9 mouse cellular contexts compared by ENCODE assay signal in genomic region chr8:120078080-120078479, GRCm38 (mm10). TPM values are rescaled to one million over a fixed set of nuclear protein-coding genes. Genes with fewer than 3 reads are reported as not detected.
A peak's percentile ranks its signal among the peaks of the same experiment; 100 is the strongest.
DNase-seq lines count a peak whose midpoint lies in the region; TF ChIP-seq lines count a peak whose summit lies in the region.
"Had no signal": no experiment of that assay in that cellular context is flagged by ENCODE, and none has a peak within 500 bp of the region (broad histone marks: within the 10 kb centered on the region; RNA-seq: fewer than 3 reads in every experiment).

No protein-coding gene starts in this region.

- no peak overlapping the region for H3K27ac ChIP-seq in cortical plate, adult 2 months (ENCODE audit: insufficient read depth, low read length)

- H3K4me1 ChIP-seq in cortical plate, adult 2 months (ENCODE audit: control insufficient read depth, insufficient read depth, low read length), result no peaks in the 10 kb centered on the region
- H3K4me1 ChIP-seq in lung, adult 2 months (ENCODE audit: control insufficient read depth, insufficient read depth, low read length), result no peaks in the 10 kb centered on the region; the same call in 1 of the 2 replicates

- no peak for TF ChIP-seq POLR2A in cortical plate, adult 2 months (IDR thresholded peaks at IDR 0.05; ENCODE audit: extremely low read depth, insufficient read depth, low read length)
- TF ChIP-seq POLR2A in lung, adult 2 months (IDR thresholded peaks at IDR 0.05; ENCODE audit: borderline replicate concordance, extremely low read depth, low read depth, low read length), result no peak

- H3K4me3 ChIP-seq in cortical plate, adult 2 months (ENCODE audit: insufficient read depth, low read length), result no peak overlapping the region
- no peak overlapping the region for H3K4me3 ChIP-seq in lung, adult 2 months (replicated peaks; ENCODE audit: extremely low read depth, low read depth, low read length)
- H3K4me3 ChIP-seq: erythroblast, embryonic 14.5 days had no signal

- WGBS in lung, adult 2 months, result 9% methylated on average over 10 of the region's 10 CpGs

- TF ChIP-seq CTCF in cortical plate, adult 2 months (IDR thresholded peaks at IDR 0.05; ENCODE audit: extremely low read depth, insufficient read depth, low read length), result peak; percentile 65
- TF ChIP-seq CTCF in lung, adult 2 months (IDR thresholded peaks at IDR 0.05; ENCODE audit: insufficient read depth, low read length), result peak; percentile 71

- peak; percentile 70 for DNase-seq in A20 (ENCODE audit: low read depth, low spot score)
- DNase-seq in ZHBTc4 (ENCODE audit: low read depth, low spot score), result peak; percentile 84
- peak; percentile 54 for DNase-seq in gastrocnemius, postnatal 25 days
- peak; percentile 94 for DNase-seq in kidney, postnatal 10 days
- peak; percentile 69 for DNase-seq in lung, adult 2 months
- peak; percentile 45 for DNase-seq in ovary, postnatal 10 days (ENCODE audit: low spot score)
- DNase-seq in testis, postnatal 14 days (ENCODE audit: low spot score), result peak; percentile 70

RNA-seq across cellular contexts. Expression of gene Zdhhc7, which starts 23.2 kb away (rescaled TPM):
- polyA plus RNA-seq in cortical plate, adult 2 months (2012; rRNA removed), result 35.5 and 36.6 TPM in 2 replicates
- total RNA-seq in gastrocnemius, postnatal 25 days (2021), result 10 to 100 TPM; 24.9 to 26.2 TPM
- 64.9 and 78.0 TPM in 2 replicates for polyA plus RNA-seq in lung, adult 2 months (2012; rRNA removed)

RNA-seq across cellular contexts. Expression of gene 6430548M08Rik, which starts 35.9 kb away (rescaled TPM):
- 144 and 149 TPM in 2 replicates for polyA plus RNA-seq in cortical plate, adult 2 months (2012; rRNA removed)
- 10 to 100 TPM; 23.6 to 27.6 TPM for total RNA-seq in gastrocnemius, postnatal 25 days (2021)
- 46.1 and 72.9 TPM in 2 replicates for polyA plus RNA-seq in lung, adult 2 months (2012; rRNA removed)
